Mouse (Mus musculus): ENCODE data around the gene Gdf1.

The Gdf1 gene

GRCm38 (mm10) chr8:70360769-70361168 lies 31.2 kb downstream of the Gdf1 start:
- no peak for DNase-seq (ENCODE audit: extremely low read depth, low read depth)

- no peak for DNase-seq (ENCODE audit: extremely low read depth, low read depth)
Observed at GRCm38 (mm10) chr8:70361484-70362032, 31.9 kb downstream of the Gdf1 start.

- DNase-seq (ENCODE audit: extremely low read depth, low read depth): no peak
Observed at GRCm38 (mm10) chr8:70364066-70364465, 34.4 kb downstream of the Gdf1 start.

GRCm38 (mm10) chr8:70366588-70366987 lies 37.0 kb downstream of the Gdf1 start:
- DNase-seq (ENCODE audit: extremely low read depth, low read depth): no peak

- DNase-seq (ENCODE audit: extremely low read depth, low read depth): no peak
Observed at GRCm38 (mm10) chr8:70370476-70370875, 40.9 kb downstream of the Gdf1 start.

- DNase-seq (ENCODE audit: extremely low read depth, low read depth): no peak
Observed at GRCm38 (mm10) chr8:70371951-70372350, 42.3 kb downstream of the Gdf1 start.

GRCm38 (mm10) chr8:70373397-70374317 lies 44.0 kb downstream of the Gdf1 start, which contains the start of gene Comp:
Gene Comp (plus strand): TSS chr8:70373558.
- DNase-seq (ENCODE audit: extremely low read depth, low read depth): no peak

GRCm38 (mm10) chr8:70374318-70374927 lies 44.8 kb downstream of the Gdf1 start:
- no peak for DNase-seq (ENCODE audit: extremely low read depth, low read depth)

- no peak for DNase-seq (ENCODE audit: extremely low read depth, low read depth)
Observed at GRCm38 (mm10) chr8:70375212-70375859, 45.7 kb downstream of the Gdf1 start.

- DNase-seq (ENCODE audit: extremely low read depth, low read depth): no peak
Observed at GRCm38 (mm10) chr8:70376275-70376741, 46.7 kb downstream of the Gdf1 start.

- no peak for DNase-seq (ENCODE audit: extremely low read depth, low read depth)
Observed at GRCm38 (mm10) chr8:70377049-70377448, 47.4 kb downstream of the Gdf1 start.

- no peak for DNase-seq (ENCODE audit: extremely low read depth, low read depth)
Observed at GRCm38 (mm10) chr8:70380069-70380468, 50.5 kb downstream of the Gdf1 start.
